ENCODE assay signal across 8 mouse cellular contexts in genomic region chrX:73690917-73691629, GRCm38 (mm10). TPM values are rescaled to one million over a fixed set of nuclear protein-coding genes. Genes with fewer than 3 reads are reported as not detected.
DNase-seq lines count a peak whose midpoint lies in the region; ATAC-seq and TF ChIP-seq lines count a peak whose summit lies in the region.

No protein-coding gene starts in this region.

- H3K4me3 ChIP-seq in midbrain, postnatal 0 days (ENCODE audit: low read depth, low read length), result no peak overlapping the region

- no peaks in the 10 kb centered on the region for H3K9me3 ChIP-seq in midbrain, postnatal 0 days (ENCODE audit: low read length)

- ATAC-seq in midbrain, postnatal 0 days (ENCODE audit: low FRiP score), result no peak; the same call in 1 of the 2 replicates

- no peaks in the 10 kb centered on the region for H3K36me3 ChIP-seq in midbrain, postnatal 0 days (ENCODE audit: insufficient read depth, low read length)

- DNase-seq in ovary, postnatal 14 days (ENCODE audit: low spot score), result peak; percentile 21
- no peak for DNase-seq in ovary, postnatal 10 days (ENCODE audit: low spot score)
- peak; percentile 71 for DNase-seq in adrenal gland, adult 2 months
- DNase-seq in embryo, embryonic 11 days, result peak; percentile 23
- DNase-seq in heart, postnatal 36 days, result peak; percentile 54 to 58
- DNase-seq in layer of hippocampus, postnatal 14 days (ENCODE audit: low spot score in 2 of 2), result peak; percentile 35 to 45
- DNase-seq in midbrain, postnatal 0 days (ENCODE audit: low spot score), result peak; percentile 28
- peak; percentile 67 for DNase-seq in thymus, postnatal 4 days

- H3K4me2 ChIP-seq in midbrain, postnatal 0 days (ENCODE audit: low read depth, low read length, poor library complexity, severe bottlenecking), result no peak overlapping the region

- 84% methylated on average over 5 of the region's 5 CpGs for WGBS in midbrain, postnatal 0 days

- H3K9ac ChIP-seq in midbrain, postnatal 0 days (replicated peaks; ENCODE audit: low read length, poor library complexity, severe bottlenecking), result no peak overlapping the region

- H3K27me3 ChIP-seq in midbrain, postnatal 0 days (ENCODE audit: insufficient read depth, low read length), result no peaks in the 10 kb centered on the region

- intact Hi-C loops in heart, postnatal 36 days (cut with DNase I), result no loop called here

- H3K27ac ChIP-seq in midbrain, postnatal 0 days (ENCODE audit: low read depth, low read length), result no peak overlapping the region

- no peaks in the 10 kb centered on the region for H3K4me1 ChIP-seq in midbrain, postnatal 0 days (ENCODE audit: insufficient read depth, low read length)

- TF ChIP-seq CTCF in midbrain, postnatal 0 days (IDR thresholded peaks at IDR 0.05), result peak; percentile 72

RNA-seq across cellular contexts. Expression of gene Slc6a8, which starts 18.1 kb away (rescaled TPM):
- 100 to 1,000 TPM in 1 of 2 experiments, 10 to 100 TPM in 1; 73.8 to 137 TPM for total RNA-seq in adrenal gland, adult 2 months (2021)
- polyA plus RNA-seq in adrenal gland, adult 2 months (2012; rRNA removed), result 82.6 and 101 TPM in 2 replicates
- total RNA-seq in heart, postnatal 36 days (2021), result 100 to 1,000 TPM; 130 to 145 TPM
- total RNA-seq in layer of hippocampus, postnatal 14 days (2021), result 100 to 1,000 TPM in 1 of 2 experiments, 10 to 100 TPM in 1; 93.6 to 111 TPM
- total RNA-seq in midbrain, postnatal 0 days (2014; rRNA removed), result 49.5 and 69.4 TPM in 2 replicates
- polyA plus RNA-seq in midbrain, postnatal 0 days (2015; fragmentation: Nextera tagmentation; extraction: Ambion mirVana), result 6.0 and 6.6 TPM in 2 replicates

RNA-seq across cellular contexts. Expression of gene Bcap31, which starts 24.9 kb away (rescaled TPM):
- total RNA-seq in adrenal gland, adult 2 months (2021), result 100 to 1,000 TPM; 271 to 301 TPM
- 24.3 and 30.1 TPM in 2 replicates for polyA plus RNA-seq in adrenal gland, adult 2 months (2012; rRNA removed)
- total RNA-seq in heart, postnatal 36 days (2021), result 10 to 100 TPM; 74.2 to 83.4 TPM
- 10 to 100 TPM; 69.6 to 70.9 TPM for total RNA-seq in layer of hippocampus, postnatal 14 days (2021)
- total RNA-seq in midbrain, postnatal 0 days (2014; rRNA removed), result 48.7 and 58.1 TPM in 2 replicates
- polyA plus RNA-seq in midbrain, postnatal 0 days (2015; fragmentation: Nextera tagmentation; extraction: Ambion mirVana), result 133 and 134 TPM in 2 replicates

RNA-seq across cellular contexts. Expression of gene Abcd1, which starts 25.3 kb away (rescaled TPM):
- 10 to 100 TPM; 28.1 to 29.6 TPM for total RNA-seq in adrenal gland, adult 2 months (2021)
- polyA plus RNA-seq in adrenal gland, adult 2 months (2012; rRNA removed), result 35.2 and 41.1 TPM in 2 replicates
- 10 to 100 TPM; 29.6 to 33.6 TPM for total RNA-seq in heart, postnatal 36 days (2021)
- total RNA-seq in layer of hippocampus, postnatal 14 days (2021), result 10 to 100 TPM; 15.7 to 16.1 TPM
- 16.7 and 19.2 TPM in 2 replicates for total RNA-seq in midbrain, postnatal 0 days (2014; rRNA removed)
- 7.9 and 9.0 TPM in 2 replicates for polyA plus RNA-seq in midbrain, postnatal 0 days (2015; fragmentation: Nextera tagmentation; extraction: Ambion mirVana)

RNA-seq across cellular contexts. Expression of gene Pnck, which starts 31.2 kb away (rescaled TPM):
- total RNA-seq in adrenal gland, adult 2 months (2021), result 1 to 10 TPM; 6.1 to 7.1 TPM
- polyA plus RNA-seq in adrenal gland, adult 2 months (2012; rRNA removed), result 6.3 and 10.9 TPM in 2 replicates
- total RNA-seq in heart, postnatal 36 days (2021), result 1 to 10 TPM; 5.1 to 7.1 TPM
- total RNA-seq in layer of hippocampus, postnatal 14 days (2021), result 100 to 1,000 TPM; 108 to 118 TPM
- 89.4 and 136 TPM in 2 replicates for total RNA-seq in midbrain, postnatal 0 days (2014; rRNA removed)
- 159 and 172 TPM in 2 replicates for polyA plus RNA-seq in midbrain, postnatal 0 days (2015; fragmentation: Nextera tagmentation; extraction: Ambion mirVana)

RNA-seq across cellular contexts. Expression of gene Dusp9, which starts 51.9 kb away (rescaled TPM):
- under 1 TPM; 0.26 to 0.66 TPM for total RNA-seq in adrenal gland, adult 2 months (2021)
- 0.33 and 0.40 TPM in 2 replicates for polyA plus RNA-seq in adrenal gland, adult 2 months (2012; rRNA removed)
- not detected for total RNA-seq in heart, postnatal 36 days (2021)
- total RNA-seq in layer of hippocampus, postnatal 14 days (2021), result 1 to 10 TPM in 1 of 2 experiments, under 1 TPM in 1; 0.85 to 1.0 TPM
- 1.4 and 2.1 TPM in 2 replicates for total RNA-seq in midbrain, postnatal 0 days (2014; rRNA removed)
- 0.39 and 0.68 TPM in 2 replicates for polyA plus RNA-seq in midbrain, postnatal 0 days (2015; fragmentation: Nextera tagmentation; extraction: Ambion mirVana)
